Comparison of ENCODE assay signal across 13 mouse cellular contexts in genomic region chr2:5642624-5643023, GRCm38 (mm10).
DNase-seq lines count a peak whose midpoint lies in the region; ATAC-seq and TF ChIP-seq lines count a peak whose summit lies in the region.
"Had no signal": no experiment of that assay in that cellular context is flagged by ENCODE, and none has a peak within 500 bp of the region (broad histone marks: within the 10 kb centered on the region; RNA-seq: fewer than 3 reads in every experiment).

No protein-coding gene starts in this region.

- ATAC-seq in liver, embryonic 12.5 days: no peak
- no peak for ATAC-seq in liver, postnatal 0 days
- ATAC-seq in cerebellum, adult (ENCODE audit: insufficient number of reproducible peaks, low FRiP score, low TSS enrichment): no peak

- TF ChIP-seq EP300 in liver, postnatal 0 days (IDR thresholded peaks at IDR 0.05; ENCODE audit: low read depth): no peak

- H3K4me1 ChIP-seq in liver, embryonic 12.5 days: peaks cover 12% of the 10 kb centered on the region; the same call in 1 of the 2 replicates
- peaks cover 7% of the 10 kb centered on the region for H3K4me1 ChIP-seq in liver, postnatal 0 days (ENCODE audit: insufficient read depth)
- peaks cover 8% of the 10 kb centered on the region for H3K4me1 ChIP-seq in megakaryocyte, embryonic 14.5 days
- H3K4me1 ChIP-seq: hindbrain, embryonic 12.5 days had no signal

- no peaks in the 10 kb centered on the region for H3K36me3 ChIP-seq in liver, embryonic 12.5 days
- H3K36me3 ChIP-seq in liver, postnatal 0 days (replicated peaks; ENCODE audit: insufficient read depth, low read length): no peaks in the 10 kb centered on the region
- H3K36me3 ChIP-seq in megakaryocyte, embryonic 14.5 days (replicated peaks; ENCODE audit: low read length): no peaks in the 10 kb centered on the region
- H3K36me3 ChIP-seq: G1E; heart, embryonic 10.5 days; hindbrain, embryonic 12.5 days; limb, embryonic 12.5 days had no signal

- no peaks in the 10 kb centered on the region for H3K9me3 ChIP-seq in liver, embryonic 12.5 days (replicated peaks)
- no peaks in the 10 kb centered on the region for H3K9me3 ChIP-seq in liver, postnatal 0 days (ENCODE audit: low read length)
- no peaks in the 10 kb centered on the region for H3K9me3 ChIP-seq in megakaryocyte, embryonic 14.5 days
- H3K9me3 ChIP-seq: G1E; heart, embryonic 10.5 days; hindbrain, embryonic 12.5 days; limb, embryonic 12.5 days had no signal

- H3K27me3 ChIP-seq in liver, embryonic 12.5 days (replicated peaks): no peaks in the 10 kb centered on the region
- H3K27me3 ChIP-seq in liver, postnatal 0 days (ENCODE audit: insufficient read depth, low read length): no peaks in the 10 kb centered on the region
- peaks cover 6% of the 10 kb centered on the region for H3K27me3 ChIP-seq in megakaryocyte, embryonic 14.5 days (replicated peaks)
- H3K27me3 ChIP-seq: hindbrain, embryonic 12.5 days; limb, embryonic 12.5 days had no signal

- 0 out of 2 replicates have a peak overlapping the region, but pooled peaks have one; percentile 3 for H3K4me2 ChIP-seq in liver, embryonic 12.5 days
- H3K4me2 ChIP-seq in liver, postnatal 0 days (ENCODE audit: low read depth, low read length): no peak overlapping the region
- H3K4me2 ChIP-seq: hindbrain, embryonic 12.5 days; limb, embryonic 12.5 days; lung, embryonic 14.5 days had no signal

- H3K27ac ChIP-seq in liver, embryonic 12.5 days: no peak overlapping the region
- no peak overlapping the region; the same call in 1 of the 2 replicates for H3K27ac ChIP-seq in liver, postnatal 0 days (ENCODE audit: low read depth)
- H3K27ac ChIP-seq: heart, embryonic 10.5 days; hindbrain, embryonic 12.5 days; limb, embryonic 12.5 days had no signal

- 10% methylated on average over 5 of the region's 5 CpGs for WGBS in liver, embryonic 12.5 days (ENCODE audit: insufficient replicate concordance)
- 31% methylated on average over 5 of the region's 5 CpGs for whole genome bisulfite sequencing in liver, postnatal 0 days (ENCODE audit: insufficient replicate concordance)

- H3K9ac ChIP-seq in liver, embryonic 12.5 days: no peak overlapping the region
- no peak overlapping the region for H3K9ac ChIP-seq in liver, postnatal 0 days (replicated peaks)
- H3K9ac ChIP-seq: hindbrain, embryonic 12.5 days; limb, embryonic 12.5 days; lung, embryonic 14.5 days had no signal

- no peak for TF ChIP-seq CTCF in liver, postnatal 0 days (IDR thresholded peaks at IDR 0.05; ENCODE audit: low read depth)

- H3K4me3 ChIP-seq in liver, embryonic 12.5 days: no peak overlapping the region
- H3K4me3 ChIP-seq in liver, postnatal 0 days (ENCODE audit: low read depth, low read length): no peak overlapping the region
- H3K4me3 ChIP-seq in megakaryocyte, embryonic 14.5 days (replicated peaks): peak overlapping the region; percentile 67
- H3K4me3 ChIP-seq: heart, embryonic 10.5 days; hindbrain, embryonic 12.5 days; limb, embryonic 12.5 days had no signal

- no peak for DNase-seq in liver, postnatal 0 days
- peak; percentile 12 for DNase-seq in ES-CJ7 (ENCODE audit: low read depth, low spot score)
- peak; percentile 66 to 67 for DNase-seq in thymus, postnatal 10 days (ENCODE audit: low spot score in 2 of 2)
- no peak for DNase-seq in right cerebral cortex, postnatal 14 days
- DNase-seq in urinary bladder, postnatal 10 days (ENCODE audit: low spot score): no peak
- DNase-seq: lung, embryonic 14.5 days had no signal

Comparison
In these comparisons a context has a peak if more than half of its experiments do, and no peak if none do; other contexts are left out.
1. DNase-seq: peak in ES-CJ7 (single experiment) and thymus, postnatal 10 days (2 of 2); none in liver, postnatal 0 days (single experiment), right cerebral cortex, postnatal 14 days (single experiment) and urinary bladder, postnatal 10 days (single experiment).